20 mouse cellular contexts compared by ENCODE assay signal in the genomic region with DNA sequence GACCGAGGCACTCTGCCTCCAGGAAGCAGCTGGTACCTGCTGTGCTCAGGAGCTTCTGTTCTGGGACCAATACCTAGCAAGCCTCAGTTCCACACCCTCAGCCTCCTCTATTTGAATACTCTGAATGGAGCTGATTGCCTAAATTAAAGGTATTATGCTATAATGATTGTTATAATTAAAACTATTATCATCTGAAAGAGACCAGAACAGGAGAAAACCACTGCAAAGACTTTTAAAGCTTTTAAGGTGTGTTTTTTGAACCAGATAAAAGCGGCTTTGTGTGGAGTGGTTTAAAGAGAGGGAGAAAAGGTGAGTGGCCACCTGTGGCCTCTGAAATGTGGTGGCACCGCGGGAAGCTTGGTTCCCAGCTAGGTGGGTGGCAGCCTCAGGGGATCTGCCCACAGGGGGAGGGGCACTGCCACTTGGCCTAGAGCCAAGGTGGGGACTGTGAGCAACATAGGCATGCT.
DNase-seq lines count a peak whose midpoint lies in the region; ATAC-seq and TF ChIP-seq lines count a peak whose summit lies in the region.
"Had no signal": no experiment of that assay in that cellular context is flagged by ENCODE, and none has a peak within 500 bp of the region (broad histone marks: within the 10 kb centered on the region; RNA-seq: fewer than 3 reads in every experiment).

No protein-coding gene starts in this region.

- H3K36me3 ChIP-seq in lung, embryonic 14.5 days (ENCODE audit: insufficient read depth): no peaks in the 10 kb centered on the region
- H3K36me3 ChIP-seq in lung, postnatal 0 days (ENCODE audit: insufficient read depth, low read length): no peaks in the 10 kb centered on the region
- H3K36me3 ChIP-seq: embryonic facial prominence, embryonic 12.5 days; heart, embryonic 13.5 days; hindbrain, embryonic 15.5 days had no signal

- H3K9ac ChIP-seq in lung, embryonic 14.5 days: no peak overlapping the region
- no peak overlapping the region for H3K9ac ChIP-seq in lung, postnatal 0 days (replicated peaks; ENCODE audit: low read depth)
- H3K9ac ChIP-seq: embryonic facial prominence, embryonic 12.5 days; forebrain, embryonic 13.5 days; heart, embryonic 13.5 days; hindbrain, embryonic 15.5 days had no signal

- WGBS in lung, embryonic 14.5 days: 35% methylated on average over 4 of the region's 4 CpGs
- WGBS in lung, postnatal 0 days: 33% methylated on average over 4 of the region's 4 CpGs

- no peak overlapping the region for H3K4me3 ChIP-seq in lung, embryonic 14.5 days (ENCODE audit: low read depth, low read length)
- H3K4me3 ChIP-seq in lung, postnatal 0 days (ENCODE audit: low read depth, low read length): no peak overlapping the region
- H3K4me3 ChIP-seq: embryonic facial prominence, embryonic 12.5 days; forebrain, embryonic 13.5 days; gastrocnemius, adult 2 months; heart, embryonic 13.5 days; hindbrain, embryonic 15.5 days had no signal

- H3K27ac ChIP-seq in lung, embryonic 14.5 days (ENCODE audit: low read depth): 0 out of 2 replicates have a peak overlapping the region, but pooled peaks have one; percentile 19
- H3K27ac ChIP-seq in lung, postnatal 0 days (ENCODE audit: low read length): no peak overlapping the region
- H3K27ac ChIP-seq: embryonic facial prominence, embryonic 12.5 days; forebrain, embryonic 13.5 days; gastrocnemius, adult 2 months; heart, embryonic 13.5 days; hindbrain, embryonic 15.5 days had no signal

- TF ChIP-seq CTCF in lung, embryonic 14.5 days (IDR thresholded peaks at IDR 0.05; ENCODE audit: low read depth): no peak
- TF ChIP-seq CTCF in lung, postnatal 0 days (IDR thresholded peaks at IDR 0.05): no peak

- no peak for ATAC-seq in lung, embryonic 14.5 days (ENCODE audit: insufficient read depth)
- ATAC-seq in lung, postnatal 0 days: no peak
- ATAC-seq: forebrain, embryonic 13.5 days; Patski had no signal

- H3K9me3 ChIP-seq in lung, embryonic 14.5 days (ENCODE audit: low read depth, low read length): no peaks in the 10 kb centered on the region
- H3K9me3 ChIP-seq in lung, postnatal 0 days (ENCODE audit: low read length): no peaks in the 10 kb centered on the region
- H3K9me3 ChIP-seq: embryonic facial prominence, embryonic 12.5 days; hindbrain, embryonic 15.5 days had no signal

- DNase-seq in lung, embryonic 14.5 days: peak; percentile 57
- no peak for DNase-seq in lung, postnatal 0 days (ENCODE audit: low spot score)
- DNase-seq in retina, postnatal 1 day: peak; percentile 30
- DNase-seq in retina, embryonic 14.5 days (ENCODE audit: low spot score): no peak
- peak; percentile 55 for DNase-seq in R1 (ENCODE audit: low read depth, low spot score)
- DNase-seq in kidney, adult 9 months: no peak
- no peak for DNase-seq in right cerebral cortex, postnatal 36 days (ENCODE audit: low spot score in 2 of 2)
- DNase-seq: adrenal gland, postnatal 10 days; cerebellum, adult 11 months; cerebellum, adult 8-10 months; cerebellum, postnatal 14 days; embryo, embryonic 11 days; gastrocnemius, adult 2 months; gastrocnemius, postnatal 25 days; heart, postnatal 36 days had no signal

- H3K27me3 ChIP-seq in lung, embryonic 14.5 days (ENCODE audit: insufficient read depth, low read length): no peaks in the 10 kb centered on the region
- no peaks in the 10 kb centered on the region for H3K27me3 ChIP-seq in lung, postnatal 0 days (replicated peaks; ENCODE audit: insufficient read depth, low read length)
- H3K27me3 ChIP-seq: embryonic facial prominence, embryonic 12.5 days; heart, embryonic 13.5 days; hindbrain, embryonic 15.5 days had no signal

- H3K4me1 ChIP-seq in lung, embryonic 14.5 days (ENCODE audit: insufficient read depth): no peaks in the 10 kb centered on the region
- H3K4me1 ChIP-seq in lung, postnatal 0 days (ENCODE audit: insufficient read depth, low read depth, low read length): no peaks in the 10 kb centered on the region
- H3K4me1 ChIP-seq: hindbrain, embryonic 15.5 days had no signal

- TF ChIP-seq EP300 in lung, postnatal 0 days (IDR thresholded peaks at IDR 0.05): no peak

- H3K4me2 ChIP-seq in lung, embryonic 14.5 days: no peak overlapping the region
- H3K4me2 ChIP-seq in lung, postnatal 0 days (replicated peaks; ENCODE audit: low read depth, low read length): no peak overlapping the region
- H3K4me2 ChIP-seq: embryonic facial prominence, embryonic 12.5 days; forebrain, embryonic 13.5 days; heart, embryonic 13.5 days; hindbrain, embryonic 15.5 days had no signal

Comparison
In these comparisons a context has a peak if more than half of its experiments do, and no peak if none do; other contexts are left out.
1. DNase-seq: peak in lung, embryonic 14.5 days (single experiment), retina, postnatal 1 day (single experiment) and R1 (single experiment); none in lung, postnatal 0 days (single experiment), retina, embryonic 14.5 days (single experiment), kidney, adult 9 months (single experiment) and right cerebral cortex, postnatal 36 days (0 of 2).